Mouse (Mus musculus): ENCODE results near the gene Tescl.

The Tescl gene

DNA sequence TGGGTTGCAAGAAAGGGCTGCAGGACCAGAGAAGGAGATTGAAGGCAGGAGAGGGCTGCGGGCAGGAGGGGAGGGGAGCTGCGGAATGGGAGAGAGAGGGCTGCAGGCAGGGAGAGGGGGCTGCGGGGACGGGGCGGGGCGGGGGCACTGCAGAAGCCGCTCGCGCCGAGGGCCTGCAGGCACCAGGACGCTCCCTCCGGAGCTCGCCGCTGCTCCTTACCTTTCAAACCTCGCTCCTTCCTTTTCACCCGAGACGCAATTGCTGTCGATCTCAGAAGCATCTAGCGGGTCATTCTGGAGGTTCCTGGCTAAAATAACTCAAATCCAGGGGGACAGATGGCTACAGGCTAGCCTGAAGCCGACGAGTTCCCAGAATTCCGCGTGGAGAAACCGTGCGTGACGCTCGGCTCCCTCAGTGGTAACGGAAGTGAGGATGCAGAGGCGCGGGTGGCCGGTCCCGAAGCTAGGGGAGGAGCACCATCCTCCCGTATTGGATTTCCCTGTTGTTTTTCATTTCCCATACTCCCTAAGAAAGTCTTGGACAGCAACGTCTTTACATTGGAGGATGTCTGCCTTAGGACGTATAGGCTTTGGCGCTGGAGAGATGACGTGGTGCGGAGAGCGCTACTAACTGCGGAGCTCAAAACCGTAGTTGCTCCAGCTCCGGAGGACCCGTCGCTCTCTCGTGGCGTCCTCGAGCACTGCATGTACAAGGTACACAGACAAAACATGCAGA, 34.6 kb downstream of the Tescl start:
- peak; percentile 91 for DNase-seq

DNA sequence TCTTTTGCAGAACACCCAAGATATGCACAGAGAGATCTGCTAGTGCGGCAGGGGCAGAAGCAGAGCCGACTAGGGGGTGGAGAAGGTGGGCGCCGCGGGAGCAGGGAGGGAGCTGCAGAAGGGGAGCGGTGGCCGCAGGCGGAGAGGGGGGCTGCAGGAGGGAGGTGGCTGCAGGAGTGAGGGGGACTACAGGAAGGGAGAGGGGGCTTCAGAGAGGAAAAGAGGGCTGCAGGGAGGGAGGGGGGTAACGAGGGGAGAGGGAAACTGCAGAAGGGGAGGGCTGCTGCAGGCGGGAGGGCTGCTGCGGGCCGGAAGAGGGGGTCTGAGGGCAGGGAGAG, 35.1 kb downstream of the Tescl start:
- no peak for DNase-seq

DNA sequence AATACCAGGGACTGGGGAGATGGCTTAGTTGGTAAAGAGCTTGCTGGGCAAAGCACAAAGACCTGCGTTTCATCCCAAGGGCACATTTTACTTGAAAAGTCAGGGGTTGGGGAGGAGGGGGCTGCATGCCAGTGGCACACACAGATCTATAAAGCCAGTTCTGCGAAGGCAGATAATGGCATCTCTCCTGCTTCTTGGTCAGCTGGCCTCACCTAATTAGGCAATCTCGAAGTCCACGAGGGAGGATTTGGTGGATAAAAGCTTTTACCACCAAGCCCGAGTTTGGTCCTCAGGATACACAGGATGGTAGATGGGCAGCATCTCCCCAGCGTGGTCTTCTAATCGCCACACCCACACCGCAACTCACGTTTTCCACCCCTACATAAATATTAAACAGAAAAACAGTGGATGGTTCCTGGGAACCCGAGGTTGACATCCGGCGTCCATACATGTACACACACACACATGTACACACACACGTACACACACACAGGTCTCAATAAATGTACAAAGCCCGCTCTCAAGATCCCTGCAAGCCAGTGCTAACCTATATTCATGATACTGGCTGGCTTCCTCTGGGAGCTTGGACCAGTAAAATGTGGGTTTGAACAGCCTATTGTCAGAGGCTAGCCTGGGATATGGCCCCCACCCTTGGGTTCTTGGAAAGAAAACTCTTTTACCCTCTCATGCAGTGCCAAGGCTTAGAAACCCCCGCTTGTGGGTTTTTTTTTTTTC, 36.2 kb downstream of the Tescl start:
- DNase-seq, result no peak

DNA sequence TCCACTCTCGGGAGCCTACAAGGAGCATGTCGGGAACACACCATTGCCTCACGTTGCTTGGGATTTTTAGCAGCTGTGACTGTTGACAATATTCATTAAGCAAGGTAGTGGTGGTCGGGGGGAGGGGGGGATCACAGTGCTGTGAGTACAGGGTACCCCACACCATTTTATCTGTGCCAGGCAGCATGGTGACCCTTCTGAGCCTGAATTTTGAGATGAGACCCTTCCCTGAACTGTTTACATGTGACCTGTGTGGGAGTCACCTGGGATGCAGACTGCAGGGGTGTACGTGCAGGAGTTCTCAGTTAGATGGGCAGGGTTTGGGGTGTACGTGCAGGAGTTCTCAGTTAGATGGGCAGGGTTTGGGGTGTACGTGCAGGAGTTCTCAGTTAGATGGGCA, 37.4 kb downstream of the Tescl start:
- no peak for DNase-seq

DNA sequence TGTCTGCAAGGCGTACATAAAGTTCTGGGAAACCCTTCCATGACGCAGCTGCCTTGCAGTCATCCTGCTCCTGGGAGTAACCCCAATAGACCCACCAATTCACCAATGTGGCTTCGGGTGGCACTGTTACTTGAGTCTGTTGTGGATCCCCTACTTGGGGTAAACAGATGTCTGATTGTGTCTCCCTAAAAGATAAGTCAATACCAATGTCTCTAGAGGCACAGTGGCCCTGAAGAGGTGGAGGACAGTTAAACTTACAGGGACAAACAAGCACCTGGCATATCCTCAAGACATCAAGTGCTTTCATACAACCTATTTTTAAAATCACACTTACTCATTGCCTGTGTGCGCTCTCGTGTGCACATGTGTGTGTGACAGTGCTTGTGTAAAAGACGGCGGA, 38.4 kb downstream of the Tescl start:
- DNase-seq, result no peak

DNA sequence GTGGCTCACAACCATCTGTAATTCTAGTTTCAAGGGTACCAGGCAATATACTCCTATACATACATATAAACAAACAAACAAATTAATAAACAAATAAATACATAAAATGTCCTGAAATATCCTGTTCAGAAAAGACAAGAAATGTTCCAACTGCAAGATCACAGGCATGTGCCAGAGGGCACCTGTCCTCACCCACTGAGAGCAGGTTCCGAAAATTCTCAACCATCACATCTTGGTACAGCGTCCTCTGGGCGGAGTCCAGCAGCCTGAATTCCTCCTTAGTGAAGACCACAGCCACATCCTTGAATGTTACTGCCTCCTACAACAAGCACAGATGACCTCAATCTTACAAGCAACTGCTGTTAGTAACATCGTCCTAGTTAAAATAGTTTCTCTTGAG, 39.0 kb downstream of the Tescl start:
- DNase-seq, result no peak

DNA sequence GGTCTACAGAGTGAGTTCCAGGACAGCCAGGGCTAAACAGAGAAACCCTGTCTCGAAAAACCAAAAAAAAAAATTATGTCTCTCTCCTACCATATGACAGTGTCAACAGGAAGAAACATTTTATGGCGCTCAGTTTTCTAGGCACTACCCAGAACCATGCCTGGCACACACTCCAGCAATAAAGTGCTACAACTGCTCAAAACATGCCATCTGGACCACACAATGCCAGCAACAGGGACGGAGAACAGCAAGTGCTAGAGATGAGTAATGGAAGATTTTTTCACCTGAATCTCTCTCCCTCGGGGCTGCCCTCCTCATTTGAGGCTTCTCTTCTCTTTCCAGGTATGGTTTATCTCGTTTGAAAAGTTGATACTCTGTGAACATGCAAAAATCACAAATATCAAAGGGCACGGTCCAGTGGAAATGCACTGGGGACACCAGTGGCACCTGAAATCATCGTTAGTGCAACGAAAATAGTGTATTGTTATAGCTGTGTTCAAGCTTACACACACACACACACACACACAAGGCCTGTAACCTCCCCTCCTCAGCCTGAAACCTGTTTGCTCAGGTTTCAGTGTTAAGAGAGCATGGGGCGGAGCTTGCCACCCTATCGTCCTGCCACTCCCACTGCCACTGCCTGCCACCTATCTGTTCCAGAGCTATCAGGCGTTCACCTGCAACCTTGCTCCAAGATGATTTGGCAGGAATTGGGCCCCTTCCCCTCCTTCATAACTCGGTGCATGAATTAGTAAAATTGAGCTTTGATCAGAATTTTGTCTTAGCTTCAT, 40.5 kb downstream of the Tescl start:
- DNase-seq, result no peak

DNA sequence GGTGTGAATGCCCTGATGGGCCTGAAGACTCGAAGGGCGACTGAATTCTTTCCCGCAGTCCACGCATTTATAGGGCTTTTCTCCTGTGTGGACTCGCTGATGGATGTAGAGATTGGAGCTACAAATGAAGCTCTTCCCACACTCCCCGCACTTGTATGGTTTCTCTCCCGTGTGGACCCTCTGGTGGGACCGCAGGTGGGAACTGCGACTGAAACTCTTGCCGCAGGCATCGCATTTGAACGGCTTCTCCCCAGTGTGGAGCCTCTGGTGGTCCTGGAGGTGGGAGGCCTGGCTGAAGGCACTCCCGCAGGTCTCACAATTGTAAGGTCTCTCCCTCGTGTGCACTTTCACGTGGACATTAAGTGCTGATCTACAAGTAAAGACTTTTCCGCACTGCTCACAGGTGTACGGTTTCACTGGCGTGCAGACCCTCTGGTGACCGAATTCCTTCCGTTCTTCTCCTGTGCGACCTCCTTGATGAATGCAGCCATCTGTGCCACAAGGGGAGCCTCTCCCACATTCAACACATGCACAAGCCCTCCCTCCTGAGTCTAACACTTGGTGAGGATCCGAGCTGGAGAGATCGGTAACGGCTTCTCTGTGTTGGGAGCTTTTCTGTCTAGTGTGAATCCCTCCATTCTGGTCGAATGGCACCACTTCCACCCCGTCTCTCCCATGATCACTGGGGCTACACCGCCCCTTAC, 42.2 kb downstream of the Tescl start:
- DNase-seq, result no peak

DNA sequence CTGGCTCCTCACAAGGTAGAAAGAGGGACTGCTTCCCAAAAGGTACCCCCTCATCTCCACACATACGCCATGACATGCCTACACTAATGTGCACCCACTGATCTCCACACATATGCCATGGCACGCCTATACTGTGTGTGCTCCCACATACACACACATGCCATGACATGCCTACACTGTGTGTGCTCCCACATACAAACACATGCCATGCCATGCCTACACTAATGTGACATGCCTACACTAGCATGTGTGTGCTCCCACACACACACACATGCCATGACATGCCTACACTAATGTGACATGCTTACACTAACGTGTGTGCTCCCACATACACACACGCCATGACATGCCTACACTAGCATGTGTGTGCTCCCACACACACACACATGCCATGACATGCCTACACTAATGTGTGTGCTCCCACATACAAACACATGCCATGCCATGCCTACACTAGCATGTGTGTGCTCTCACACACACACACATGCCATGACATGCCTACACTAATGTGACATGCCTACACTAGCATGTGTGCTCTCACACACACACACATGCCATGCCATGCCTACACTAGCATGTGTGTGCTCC, 43.5 kb downstream of the Tescl start:
- DNase-seq, result no peak

DNA sequence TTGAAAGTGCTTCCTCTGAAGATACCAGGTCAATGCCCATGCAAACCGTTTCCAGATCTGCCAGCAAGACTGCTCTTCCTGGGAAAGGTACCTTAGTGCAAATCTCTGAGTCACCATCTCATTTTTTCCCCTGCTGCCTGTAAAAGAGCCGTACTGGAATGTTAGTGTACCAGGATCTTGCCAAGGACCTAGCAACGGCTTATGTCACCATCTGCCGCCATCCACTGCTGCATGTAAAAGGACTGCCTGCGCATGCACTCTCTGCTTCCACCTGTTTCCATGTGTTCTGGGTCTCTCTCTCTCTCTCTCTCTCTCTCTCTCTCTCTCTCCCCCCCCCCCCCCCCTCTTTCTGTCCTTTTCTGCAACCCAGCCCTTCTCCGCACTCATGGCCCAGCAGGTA, 45.2 kb downstream of the Tescl start:
- DNase-seq, result peak in 1 of 2 experiments; percentile 46

DNA sequence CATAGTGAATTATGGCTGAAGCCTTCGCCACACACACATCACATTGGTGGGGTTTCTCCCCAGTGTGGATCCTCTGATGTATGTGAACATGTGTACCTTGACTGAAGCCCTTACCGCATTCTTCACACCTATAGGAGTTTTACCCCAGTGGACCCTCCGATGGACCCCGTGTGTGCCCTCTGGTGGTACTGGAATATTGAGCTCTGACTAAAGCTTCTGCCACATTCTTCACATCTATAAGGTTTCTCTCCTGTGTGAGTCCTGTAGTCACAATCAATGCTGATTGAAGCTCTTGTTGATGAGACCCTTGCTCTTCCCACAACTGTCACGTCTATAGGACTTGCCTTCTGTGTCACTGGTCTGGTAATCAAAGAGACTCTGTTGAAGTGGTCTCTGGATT, 46.1 kb downstream of the Tescl start:
- no peak for DNase-seq

DNA sequence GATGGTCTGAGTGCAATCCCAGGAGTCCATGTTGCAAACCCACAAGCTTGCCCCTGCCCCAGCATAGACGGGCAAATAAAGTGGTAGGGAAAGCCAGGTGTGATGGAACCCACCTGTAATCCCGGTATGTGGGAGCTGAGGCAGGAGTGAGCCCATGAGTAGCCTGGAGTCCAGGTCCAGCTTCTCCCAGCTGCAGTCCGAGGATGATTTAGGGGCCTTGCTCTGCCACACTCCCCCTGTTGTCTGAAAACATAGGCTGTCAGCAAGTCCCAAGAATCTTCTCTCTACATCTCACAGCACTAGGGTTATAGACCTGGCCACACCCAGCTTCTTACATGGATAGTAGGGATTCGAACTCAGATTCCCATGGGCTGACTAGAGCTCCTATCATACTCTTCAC, 46.8 kb downstream of the Tescl start:
- DNase-seq, result no peak

DNA sequence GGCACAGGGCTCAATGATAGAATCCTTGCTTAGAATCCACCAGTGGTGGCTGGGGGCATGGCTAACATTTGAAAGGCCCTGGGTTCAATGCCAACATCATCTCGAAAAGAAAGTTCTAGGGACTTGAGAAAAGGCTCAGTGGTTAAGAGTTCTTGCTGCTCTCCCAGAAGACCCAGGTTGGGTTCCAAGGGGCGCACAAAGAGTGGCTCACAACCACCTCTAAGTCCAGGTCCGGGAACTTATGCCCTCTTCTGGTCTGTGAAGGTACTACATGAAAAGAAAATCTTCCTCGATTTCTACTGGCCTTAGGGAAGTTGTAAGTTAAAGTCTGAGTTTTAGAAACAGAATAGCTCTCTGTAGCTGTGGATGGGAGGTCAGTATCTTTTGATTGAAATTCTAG, 47.6 kb downstream of the Tescl start:
- no peak for DNase-seq

All from cerebellum, postnatal 25 days (tissue).